Mouse (Mus musculus): ENCODE measurements around the gene Luc7l3.

GRCm38 (mm10) chr11:94287105-94287504, 34.7 kb downstream of the Luc7l3 start:
- TF ChIP-seq EP300 (IDR thresholded peaks at IDR 0.05; ENCODE audit: low read depth) (no peak), CTCF (IDR thresholded peaks at IDR 0.05; ENCODE audit: low read depth) (no peak)

All from liver, postnatal 0 days (tissue).